18 mouse cellular contexts compared by ENCODE assay signal in genomic region chr8:86042049-86042448, GRCm38 (mm10).
DNase-seq lines count a peak whose midpoint lies in the region; ATAC-seq and TF ChIP-seq lines count a peak whose summit lies in the region.
"Had no signal": no experiment of that assay in that cellular context is flagged by ENCODE, and none has a peak within 500 bp of the region (broad histone marks: within the 10 kb centered on the region; RNA-seq: fewer than 3 reads in every experiment).

No protein-coding gene starts in this region.

- H3K4me2 ChIP-seq in forebrain, embryonic 14.5 days (ENCODE audit: low read length): no peak overlapping the region
- no peak overlapping the region for H3K4me2 ChIP-seq in forebrain, embryonic 12.5 days
- H3K4me2 ChIP-seq in lung, embryonic 14.5 days: no peak overlapping the region
- H3K4me2 ChIP-seq in limb, embryonic 13.5 days (replicated peaks): no peak overlapping the region
- H3K4me2 ChIP-seq: heart, embryonic 11.5 days; liver, embryonic 11.5 days had no signal

- no peak overlapping the region for H3K27ac ChIP-seq in forebrain, embryonic 14.5 days (ENCODE audit: low read depth, low read length)
- H3K27ac ChIP-seq in forebrain, embryonic 12.5 days: no peak overlapping the region
- no peak overlapping the region for H3K27ac ChIP-seq in lung, embryonic 14.5 days (ENCODE audit: low read depth)
- peak overlapping the region; percentile 28; the same call in 1 of the 2 replicates for H3K27ac ChIP-seq in limb, embryonic 13.5 days

- H3K9me3 ChIP-seq in forebrain, embryonic 14.5 days (replicated peaks; ENCODE audit: control insufficient read depth, low read length): no peaks in the 10 kb centered on the region
- H3K9me3 ChIP-seq in forebrain, embryonic 12.5 days: no peaks in the 10 kb centered on the region
- H3K9me3 ChIP-seq in lung, embryonic 14.5 days (ENCODE audit: low read depth, low read length): no peaks in the 10 kb centered on the region
- no peaks in the 10 kb centered on the region for H3K9me3 ChIP-seq in limb, embryonic 13.5 days

- WGBS in forebrain, embryonic 14.5 days: 25% methylated on average over 2 of the region's 2 CpGs
- WGBS in forebrain, embryonic 12.5 days: 18% methylated on average over 2 of the region's 2 CpGs
- 21% methylated on average over 2 of the region's 2 CpGs for WGBS in lung, embryonic 14.5 days
- WGBS in limb, embryonic 13.5 days: 21% methylated on average over 2 of the region's 2 CpGs

- H3K4me1 ChIP-seq in forebrain, embryonic 14.5 days (ENCODE audit: control insufficient read depth, insufficient read depth, low read length): 0 out of 2 replicates have a peak, but pooled peaks cover 3% of the 10 kb centered on the region
- H3K4me1 ChIP-seq in forebrain, embryonic 12.5 days: peaks cover 3% of the 10 kb centered on the region; the same call in 1 of the 2 replicates
- H3K4me1 ChIP-seq in lung, embryonic 14.5 days (ENCODE audit: insufficient read depth): no peaks in the 10 kb centered on the region
- H3K4me1 ChIP-seq in limb, embryonic 13.5 days: peaks cover 14% of the 10 kb centered on the region

- 0 out of 2 replicates have a peak, but pooled peaks cover 4% of the 10 kb centered on the region for H3K36me3 ChIP-seq in forebrain, embryonic 14.5 days (ENCODE audit: control insufficient read depth, insufficient read depth, low read length)
- H3K36me3 ChIP-seq in forebrain, embryonic 12.5 days (replicated peaks): no peaks in the 10 kb centered on the region
- peaks cover 4% of the 10 kb centered on the region; the same call in 1 of the 2 replicates for H3K36me3 ChIP-seq in lung, embryonic 14.5 days (ENCODE audit: insufficient read depth)
- H3K36me3 ChIP-seq in limb, embryonic 13.5 days: peaks cover 20% of the 10 kb centered on the region

- no peaks in the 10 kb centered on the region for H3K27me3 ChIP-seq in forebrain, embryonic 14.5 days (replicated peaks; ENCODE audit: control insufficient read depth, insufficient read depth, low read length)
- H3K27me3 ChIP-seq in forebrain, embryonic 12.5 days: no peaks in the 10 kb centered on the region
- H3K27me3 ChIP-seq in lung, embryonic 14.5 days (ENCODE audit: insufficient read depth, low read length): no peaks in the 10 kb centered on the region
- H3K27me3 ChIP-seq in limb, embryonic 13.5 days: no peaks in the 10 kb centered on the region

- H3K4me3 ChIP-seq in forebrain, embryonic 14.5 days (ENCODE audit: low read depth, low read length): no peak overlapping the region
- H3K4me3 ChIP-seq in forebrain, embryonic 12.5 days (replicated peaks): no peak overlapping the region
- no peak overlapping the region for H3K4me3 ChIP-seq in lung, embryonic 14.5 days (ENCODE audit: low read depth, low read length)
- no peak overlapping the region for H3K4me3 ChIP-seq in limb, embryonic 13.5 days

- no peak for TF ChIP-seq CTCF in lung, embryonic 14.5 days (IDR thresholded peaks at IDR 0.05; ENCODE audit: low read depth)

- no peak overlapping the region for H3K9ac ChIP-seq in forebrain, embryonic 14.5 days (ENCODE audit: low read length)
- H3K9ac ChIP-seq in forebrain, embryonic 12.5 days: no peak overlapping the region
- no peak overlapping the region for H3K9ac ChIP-seq in lung, embryonic 14.5 days
- no peak overlapping the region for H3K9ac ChIP-seq in limb, embryonic 13.5 days

- no peak for ATAC-seq in forebrain, embryonic 14.5 days
- ATAC-seq in forebrain, embryonic 12.5 days (ENCODE audit: low FRiP score): no peak
- ATAC-seq in lung, embryonic 14.5 days (ENCODE audit: insufficient read depth): no peak
- peak; percentile 32; the same call in 1 of the 2 replicates for ATAC-seq in limb, embryonic 13.5 days (ENCODE audit: low FRiP score, low read depth)

- peak; percentile 48 for DNase-seq in forebrain, embryonic 14.5 days (ENCODE audit: low spot score)
- peak; percentile 3 for DNase-seq in lung, embryonic 14.5 days
- DNase-seq in lung, postnatal 14 days: no peak
- peak; percentile 23 for DNase-seq in embryo, embryonic 10 days (ENCODE audit: low spot score)
- no peak for DNase-seq in c-Kit-positive CD71-positive TER-119-positive erythroid progenitor cells, embryonic 14.5 days (ENCODE audit: low spot score)
- DNase-seq in left cerebral cortex, adult 18-20 months (ENCODE audit: low spot score in 2 of 2): no peak
- DNase-seq: adrenal gland, adult 2 months; cerebellum, adult 18-20 months; gastrocnemius, postnatal 36 days; kidney, adult 2 months; kidney, postnatal 14 days; lung, adult 2 months; spleen, adult 18-20 months; thymus, adult 18-20 months had no signal

Comparison
In these comparisons a context has a peak if more than half of its experiments do, and no peak if none do; other contexts are left out.
1. DNase-seq: peak in forebrain, embryonic 14.5 days (single experiment), lung, embryonic 14.5 days (single experiment) and embryo, embryonic 10 days (single experiment); none in lung, postnatal 14 days (single experiment), c-Kit-positive CD71-positive TER-119-positive erythroid progenitor cells, embryonic 14.5 days (single experiment) and left cerebral cortex, adult 18-20 months (0 of 2).